Mouse (Mus musculus) inflammation-experienced regulatory T-cells, adult 6 months (primary cell): Measurements from ENCODE around the gene Polr2c. TPM values are rescaled to one million over a fixed set of nuclear protein-coding genes. Genes with fewer than 3 reads are reported as not detected.
A peak's percentile ranks its signal among the peaks of the same experiment; 100 is the strongest.

ENCODE experiments used
- ATAC-seq: one replicate; pipeline ENCODE4 v1.8.0; 2017
- polyA plus RNA-seq, 3 experiments: library from polyadenylated mRNA; unstranded; fragments of 100-300 nt; shearing (Covaris generic); gene quantifications; one replicate each; pipeline ENCODE4 v1.2.1; 2017

Polr2c gene
- polyA plus RNA-seq, 3 experiments from 2014 or later, result 85.4 to 108 (median 104) TPM

GRCm38 (mm10) chr8:94888383-94889036, 31.3 kb downstream of the Polr2c start:
- no peak for ATAC-seq

- ATAC-seq, result no peak
Observed at GRCm38 (mm10) chr8:94892917-94893316, 35.7 kb downstream of the Polr2c start.

GRCm38 (mm10) chr8:94899262-94899661, 42.0 kb downstream of the Polr2c start:
- ATAC-seq, result no peak

DNA sequence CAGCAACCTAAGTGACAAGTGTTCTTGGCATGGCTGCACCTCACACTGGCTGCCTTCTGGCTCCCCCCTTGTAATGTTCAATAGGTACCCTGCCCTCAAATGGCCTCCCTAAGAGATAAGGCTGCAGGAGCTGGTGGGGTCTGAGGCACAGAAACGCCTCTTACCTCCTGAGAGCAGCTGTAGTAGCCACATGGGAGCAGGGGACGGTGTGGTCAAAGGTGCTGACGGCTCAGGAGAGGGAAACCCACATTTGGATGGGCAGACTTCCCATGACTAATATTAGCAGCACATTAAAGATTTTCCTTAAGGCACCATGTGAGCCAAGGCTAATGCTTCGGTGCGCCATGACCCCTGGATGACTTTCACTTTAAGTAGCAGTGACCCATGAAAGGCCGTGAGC, 43.4 kb downstream of the Polr2c start:
- ATAC-seq, result no peak

GRCm38 (mm10) chr8:94901031-94901430, 43.8 kb downstream of the Polr2c start:
- no peak for ATAC-seq

GRCm38 (mm10) chr8:94903709-94904108, 46.5 kb downstream of the Polr2c start:
- no peak for ATAC-seq

- ATAC-seq, result no peak
Observed at GRCm38 (mm10) chr8:94904450-94905175, 47.4 kb downstream of the Polr2c start.

DNA sequence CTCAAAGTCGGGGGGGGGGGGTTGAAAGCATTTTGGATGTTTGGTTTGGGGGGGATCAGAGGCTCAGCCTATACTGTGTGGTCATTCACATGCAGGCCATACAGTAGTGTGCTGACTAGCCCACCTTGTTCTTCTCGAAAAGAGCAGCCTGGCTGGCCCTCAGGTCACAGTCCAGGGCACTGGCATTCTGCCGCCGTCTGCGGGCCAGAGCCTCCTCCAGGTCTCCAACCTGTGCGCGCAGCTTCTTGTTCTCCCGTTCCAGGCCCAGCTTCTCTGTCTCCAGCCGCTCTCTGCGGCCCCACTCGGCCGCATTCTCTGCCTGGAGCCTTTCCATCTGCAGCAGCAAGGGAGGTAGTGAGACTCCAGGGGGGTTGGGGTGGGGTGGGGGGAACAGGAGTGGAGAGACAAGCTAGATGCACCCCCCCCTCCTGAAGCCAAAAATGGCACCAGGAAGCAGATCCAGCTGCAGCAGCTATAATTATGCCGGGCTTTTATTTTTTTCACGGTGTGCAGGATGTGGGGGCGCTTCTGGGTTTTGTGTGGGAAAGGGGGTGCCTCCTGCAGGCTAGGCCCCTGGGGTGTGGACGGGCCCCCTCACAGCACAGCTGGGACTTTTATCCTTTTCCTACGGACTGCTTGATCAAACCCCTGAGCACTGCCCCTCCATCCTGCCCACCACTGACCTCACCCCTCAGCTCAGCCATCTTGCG, 50.5 kb downstream of the Polr2c start:
- ATAC-seq, result no peak

GRCm38 (mm10) chr8:94908847-94909246, 51.6 kb downstream of the Polr2c start:
- ATAC-seq, result peak; percentile 73

DNA sequence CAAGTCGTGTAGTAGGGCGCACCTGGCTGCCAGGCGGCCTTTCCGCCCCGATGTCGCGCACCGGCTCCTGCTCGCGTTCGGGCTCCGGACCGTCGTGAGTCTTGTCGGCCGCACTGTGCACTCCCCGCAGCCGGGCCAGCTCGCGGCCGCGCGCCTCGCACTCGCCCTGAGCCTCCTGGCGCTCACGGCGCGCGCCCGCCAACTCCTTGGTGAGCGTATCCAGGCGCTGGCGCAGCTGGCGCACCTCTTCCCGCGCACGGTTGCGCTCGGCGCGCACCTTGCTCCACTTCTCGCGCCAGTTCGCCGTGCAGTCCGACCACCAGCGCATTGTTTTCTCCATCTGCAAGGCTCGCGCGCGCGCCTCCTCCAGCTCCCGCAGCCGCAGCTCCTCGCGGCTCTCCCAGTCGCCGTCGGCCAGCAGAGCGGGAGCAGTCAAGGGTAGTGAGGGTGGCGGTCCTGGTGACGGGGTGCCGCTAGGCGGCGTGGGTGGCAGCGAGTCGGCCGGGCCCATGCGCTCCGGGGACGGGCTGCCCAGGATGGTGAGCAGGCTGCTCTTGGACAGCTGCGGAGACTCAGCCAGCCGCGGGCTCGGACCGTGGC, 55.9 kb downstream of the Polr2c start:
- no peak for ATAC-seq

DNA sequence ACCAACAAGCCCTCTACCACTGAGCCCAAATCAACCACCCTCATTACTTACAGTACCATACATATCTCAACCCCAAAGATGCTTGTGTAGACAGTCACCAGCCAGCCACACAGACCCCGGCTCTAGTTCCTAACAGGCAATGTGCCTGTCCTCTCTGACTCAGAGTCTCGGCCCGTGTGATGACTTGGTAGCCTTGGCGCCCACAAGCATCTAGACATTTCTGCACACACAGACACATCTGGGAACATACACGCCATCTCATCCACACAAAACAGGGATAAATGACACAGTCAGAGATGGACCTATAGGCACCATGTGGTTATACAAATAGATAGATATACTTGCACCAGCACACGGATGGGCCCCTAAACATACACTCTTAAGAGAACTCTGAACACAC, 57.0 kb downstream of the Polr2c start:
- no peak for ATAC-seq

GRCm38 (mm10) chr8:94914701-94915101, 57.5 kb downstream of the Polr2c start:
- no peak for ATAC-seq

- no peak for ATAC-seq
Observed at GRCm38 (mm10) chr8:94916311-94916959, 59.2 kb downstream of the Polr2c start.

DNA sequence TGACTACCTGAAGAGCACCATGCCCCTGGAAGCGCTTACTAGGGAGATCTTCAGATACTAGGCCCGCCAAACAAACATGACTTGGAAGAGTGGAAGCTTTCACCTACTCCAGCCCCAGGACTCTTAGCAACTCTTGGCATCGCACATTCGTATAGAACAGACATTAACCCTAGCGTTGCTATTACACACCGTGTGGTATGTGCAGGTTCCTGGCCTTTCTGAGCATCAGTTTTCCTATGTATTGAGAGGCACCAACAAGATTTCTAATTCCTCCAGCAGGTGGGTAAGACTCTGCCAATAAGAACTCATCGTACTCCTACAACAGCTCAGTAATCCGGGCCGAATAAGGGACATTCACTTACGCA, 59.7 kb downstream of the Polr2c start:
- ATAC-seq, result no peak

DNA sequence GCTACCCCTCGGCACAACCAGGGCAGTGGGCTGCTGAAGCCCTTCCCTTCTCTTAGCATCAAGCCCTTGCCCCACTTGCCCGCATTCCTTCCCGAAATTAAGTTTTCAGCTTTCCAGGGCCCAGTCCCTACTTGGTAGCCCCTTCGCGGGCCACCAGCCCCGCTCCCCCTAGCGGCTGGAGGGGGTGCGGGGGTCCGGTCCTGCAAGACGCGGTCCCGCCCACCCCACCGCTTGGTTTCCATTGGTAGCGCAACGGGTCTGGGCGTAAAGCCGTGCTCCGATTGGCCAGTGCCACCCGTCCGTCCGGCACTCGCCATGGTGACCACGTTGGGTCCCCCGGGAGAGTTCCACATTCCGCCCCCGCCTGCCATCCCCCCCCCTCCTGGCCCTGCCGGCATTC, 60.1 kb downstream of the Polr2c start:
- ATAC-seq, result peak; percentile 56

DNA sequence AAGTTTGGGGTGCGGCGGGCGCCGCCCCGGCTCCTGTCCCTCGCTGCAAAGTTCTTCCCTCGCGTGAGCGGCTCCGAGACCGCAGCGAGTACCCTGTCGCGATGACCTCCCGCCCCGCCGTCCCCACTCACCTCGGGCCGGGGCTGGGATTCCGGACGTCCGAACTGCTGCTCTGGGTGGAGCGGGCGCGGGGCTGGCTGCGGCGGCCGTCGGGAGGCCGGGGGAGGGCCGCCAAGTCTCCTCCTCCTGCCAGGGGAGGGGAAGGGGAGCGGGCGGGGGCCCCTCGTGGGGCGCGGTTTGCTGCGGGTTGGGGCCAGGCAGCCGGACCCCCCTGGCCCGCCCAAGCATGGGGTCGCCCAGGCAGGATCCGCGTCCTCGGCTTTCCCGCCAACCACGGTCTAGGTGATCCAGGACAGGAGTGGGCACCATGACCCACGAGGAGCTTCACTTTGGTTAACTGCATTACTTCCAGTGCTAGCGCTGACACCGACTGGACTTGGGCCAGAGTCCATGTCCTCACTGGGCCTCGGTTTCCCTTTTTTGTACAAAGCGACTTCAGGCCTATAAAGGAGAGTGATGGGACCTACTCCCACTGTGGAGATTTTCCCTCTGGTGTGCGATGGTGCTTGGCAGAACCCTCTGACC, 60.7 kb downstream of the Polr2c start, which contains the start of gene Ccdc102a:
Gene Ccdc102a (minus strand): TSS at position 248 of the 645 bp plus-strand sequence.
- no peak for ATAC-seq

- ATAC-seq, result peak; percentile 53
Observed at GRCm38 (mm10) chr8:94919256-94919655, 62.0 kb downstream of the Polr2c start.

DNA sequence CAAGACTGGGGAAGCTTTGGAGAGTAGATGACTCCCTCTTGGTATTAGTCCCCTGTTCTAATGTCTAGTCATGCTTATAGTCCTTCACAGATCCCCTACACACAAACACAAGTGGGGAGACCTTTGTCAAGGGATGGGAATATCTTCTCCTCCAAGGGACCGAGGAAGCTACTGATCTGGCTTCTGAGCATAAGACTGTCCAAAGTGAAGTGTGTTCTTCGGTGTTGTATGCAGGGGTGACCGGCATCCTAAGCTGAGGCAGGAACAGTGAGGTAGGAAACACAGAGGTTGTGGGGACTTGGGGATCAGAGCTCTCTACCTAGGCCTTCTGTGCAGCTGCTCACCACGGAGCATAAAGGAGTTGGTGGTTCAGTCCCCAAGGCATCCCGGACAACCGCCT, 64.9 kb downstream of the Polr2c start:
- ATAC-seq, result no peak

DNA sequence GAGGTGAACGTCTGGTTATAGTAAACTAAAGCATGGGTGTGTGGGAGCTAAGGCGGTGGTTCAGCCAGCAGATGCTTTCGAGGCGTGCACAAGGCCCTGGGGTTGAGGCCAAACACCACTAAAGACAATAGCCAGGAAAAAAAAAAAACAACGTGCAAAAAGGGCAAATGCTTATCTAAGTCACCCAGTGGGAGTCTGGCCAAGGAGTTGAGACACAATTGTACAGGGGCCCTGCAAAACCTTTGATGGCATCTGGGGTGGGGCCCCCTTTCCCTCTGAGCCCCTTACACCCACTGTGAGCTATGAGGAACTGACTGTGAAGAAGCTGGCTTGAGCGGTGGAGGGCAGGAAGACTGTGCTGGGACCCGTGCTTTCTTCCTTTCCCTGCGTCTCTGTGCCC, 65.4 kb downstream of the Polr2c start:
- no peak for ATAC-seq
